Mouse (Mus musculus) gastrocnemius, postnatal 36 days (tissue): ENCODE results near the gene Adamtsl1. TPM values are rescaled to one million over a fixed set of nuclear protein-coding genes. Genes with fewer than 3 reads are reported as not detected.

Source experiments
- DNase-seq, 2 experiments: peaks; one replicate each; pipeline ENCODE4 v3.0.0; 2022
- intact Hi-C: fragments of 180-260 bp; cut with DNase I; formaldehyde crosslinking; loops from one replicate; pipeline ENCODE4 v1.15.1; 2025
- total RNA-seq, 2 experiments: library from RNA; stranded (reverse); gene quantifications; 2 replicates each; pipeline ENCODE4 v1.2.3; 2021

Adamtsl1 gene
- total RNA-seq, 2 experiments from 2014 or later, result 3.8 to 4.2 TPM

GRCm38 (mm10) chr4:86278546-86278945, 764.6 kb downstream of the Adamtsl1 start:
- intact Hi-C loops, result no loop called here
- no peak for DNase-seq

GRCm38 (mm10) chr4:86286572-86286971, 772.6 kb downstream of the Adamtsl1 start:
- DNase-seq, result no peak
- intact Hi-C loops, result no loop called here

GRCm38 (mm10) chr4:86288264-86288663, 774.3 kb downstream of the Adamtsl1 start:
- intact Hi-C loops, result no loop called here
- no peak for DNase-seq

- intact Hi-C loops, result no loop called here
- no peak for DNase-seq
These were observed 775.7 kb downstream of the Adamtsl1 start for GRCm38 (mm10) chr4:86289511-86290273.

GRCm38 (mm10) chr4:86294828-86295251, 780.9 kb downstream of the Adamtsl1 start:
- DNase-seq, result no peak
- intact Hi-C loops, result no loop called here

GRCm38 (mm10) chr4:86301469-86301868, 787.5 kb downstream of the Adamtsl1 start:
- intact Hi-C loops, result no loop called here
- no peak for DNase-seq

- intact Hi-C loops, result no loop called here
- no peak for DNase-seq
These were observed 788.1 kb downstream of the Adamtsl1 start for GRCm38 (mm10) chr4:86302095-86302494.

GRCm38 (mm10) chr4:86306753-86307152, 792.8 kb downstream of the Adamtsl1 start:
- intact Hi-C loops, result no loop called here
- no peak for DNase-seq

GRCm38 (mm10) chr4:86309178-86309577, 795.2 kb downstream of the Adamtsl1 start:
- no peak for DNase-seq
- intact Hi-C loops, result no loop called here

- no peak for DNase-seq
- intact Hi-C loops, result no loop called here
These were observed 797.1 kb downstream of the Adamtsl1 start for GRCm38 (mm10) chr4:86310806-86311730.

GRCm38 (mm10) chr4:86312366-86312765, 798.4 kb downstream of the Adamtsl1 start:
- intact Hi-C loops, result no loop called here
- DNase-seq, result no peak

- intact Hi-C loops, result no loop called here
- DNase-seq, result no peak
These were observed 800.5 kb downstream of the Adamtsl1 start for GRCm38 (mm10) chr4:86314442-86314841.

- no peak for DNase-seq
- intact Hi-C loops, result no loop called here
These were observed 801.1 kb downstream of the Adamtsl1 start for GRCm38 (mm10) chr4:86315122-86315521.

- intact Hi-C loops, result no loop called here
- no peak for DNase-seq
These were observed 804.1 kb downstream of the Adamtsl1 start for GRCm38 (mm10) chr4:86317916-86318542.

GRCm38 (mm10) chr4:86325411-86325810, 811.4 kb downstream of the Adamtsl1 start:
- DNase-seq, result no peak
- intact Hi-C loops, result no loop called here

- no peak for DNase-seq
- intact Hi-C loops, result no loop called here
These were observed 812.0 kb downstream of the Adamtsl1 start for GRCm38 (mm10) chr4:86326003-86326402.

GRCm38 (mm10) chr4:86326638-86327037, 812.7 kb downstream of the Adamtsl1 start:
- intact Hi-C loops, result no loop called here
- no peak for DNase-seq

- intact Hi-C loops, result no loop called here
- DNase-seq, result no peak
These were observed 815.5 kb downstream of the Adamtsl1 start for GRCm38 (mm10) chr4:86329481-86329880.

GRCm38 (mm10) chr4:86335861-86336415, 822.0 kb downstream of the Adamtsl1 start:
- intact Hi-C loops, result loop anchor here (10.0 kb wide), 1 partner anchor 209 kb away; no protein-coding TSS in a partner anchor
- no peak for DNase-seq

GRCm38 (mm10) chr4:86337216-86337765, 823.3 kb downstream of the Adamtsl1 start:
- no peak for DNase-seq
- intact Hi-C loops, result loop anchor here (10.0 kb wide), 1 partner anchor 208 kb away; no protein-coding TSS in a partner anchor
